Mouse (Mus musculus) forebrain, postnatal 0 days (tissue): ENCODE measurements around the gene Hist1h3g. TPM values are rescaled to one million over a fixed set of nuclear protein-coding genes. Genes with fewer than 3 reads are reported as not detected.

Experiments
- ATAC-seq: fragments of 200-750 bp; cut with Nextera tagmentation; 2 replicates; pipeline ENCODE4 v1.8.0; 2017; ENCODE audit warnings: mild to moderate bottlenecking, moderate library complexity
- DNase-seq: peaks from one replicate; pipeline ENCODE4 v3.0.0-alpha.2; 2015
- H3K27ac ChIP-seq: fragments of 300-500 bp; sonication (generic); 2 replicates; pipeline ENCODE4 v1.5.1; 2014; ENCODE audit warnings: low read depth, mild to moderate bottlenecking, antibody characterized with exemption, low read length, moderate library complexity, mixed read lengths
- H3K27me3 ChIP-seq: fragments of 300-500 bp; sonication (generic); 2 replicates; pipeline ENCODE4 v1.6.1; 2014; ENCODE audit warnings: mild to moderate bottlenecking, low read length, mixed read lengths; ENCODE audit not compliant: insufficient read depth
- H3K36me3 ChIP-seq: fragments of 300-500 bp; sonication (generic); 2 replicates; pipeline ENCODE4 v1.6.1; 2014; ENCODE audit warnings: mild to moderate bottlenecking, moderate library complexity; ENCODE audit not compliant: insufficient read depth
- H3K4me1 ChIP-seq: fragments of 300-500 bp; sonication (generic); 2 replicates; pipeline ENCODE4 v1.6.1; 2014; ENCODE audit warnings: antibody characterized with exemption; ENCODE audit not compliant: insufficient read depth
- H3K4me2 ChIP-seq: fragments of 300-500 bp; sonication (generic); 2 replicates; pipeline ENCODE4 v1.6.1; 2014; ENCODE audit warnings: low read depth, mild to moderate bottlenecking, moderate library complexity
- H3K4me3 ChIP-seq: fragments of 300-500 bp; sonication (generic); 2 replicates; pipeline ENCODE4 v1.5.1; 2014; ENCODE audit warnings: low read depth, low read length, mixed read lengths
- H3K9ac ChIP-seq: fragments of 300-500 bp; sonication (generic); 2 replicates; pipeline ENCODE4 v1.6.1; 2014; ENCODE audit warnings: mild to moderate bottlenecking
- H3K9me3 ChIP-seq: fragments of 300-500 bp; sonication (generic); 2 replicates; pipeline ENCODE4 v1.6.1; 2016; ENCODE audit warnings: low read length
- CTCF ChIP-seq: sonication (generic); IDR thresholded peaks from 2 replicates; pipeline ENCODE4 v1.5.1; 2016; ENCODE audit warnings: antibody characterized with exemption, control low read depth, low read depth
- WGBS: fragments of 180-500 bp; shearing (Covaris S2); extraction: QIAGEN DNeasy Blood & Tissue Kit; methylation state at CpG from one replicate; pipeline ENCODE4 v1.1.7; 2014; 5-methylcytosine and 5-hydroxymethylcytosine counted together
- polyA plus RNA-seq: library from polyadenylated mRNA; unstranded; fragments of >200 nt; fragmentation: Nextera tagmentation; extraction: Ambion mirVana; gene quantifications from 2 replicates; pipeline ENCODE4 v1.2.1, GENCODE M21; 2015
- total RNA-seq: library from RNA; depleted of rRNA; stranded (reverse); fragments of >200 nt; gene quantifications from 2 replicates; pipeline ENCODE4 v1.2.3, GENCODE M21; 2014

Hist1h3g gene
- total and polyA plus RNA-seq, 2 experiments from 2014 or later, result 0.50 to 116 TPM

DNA sequence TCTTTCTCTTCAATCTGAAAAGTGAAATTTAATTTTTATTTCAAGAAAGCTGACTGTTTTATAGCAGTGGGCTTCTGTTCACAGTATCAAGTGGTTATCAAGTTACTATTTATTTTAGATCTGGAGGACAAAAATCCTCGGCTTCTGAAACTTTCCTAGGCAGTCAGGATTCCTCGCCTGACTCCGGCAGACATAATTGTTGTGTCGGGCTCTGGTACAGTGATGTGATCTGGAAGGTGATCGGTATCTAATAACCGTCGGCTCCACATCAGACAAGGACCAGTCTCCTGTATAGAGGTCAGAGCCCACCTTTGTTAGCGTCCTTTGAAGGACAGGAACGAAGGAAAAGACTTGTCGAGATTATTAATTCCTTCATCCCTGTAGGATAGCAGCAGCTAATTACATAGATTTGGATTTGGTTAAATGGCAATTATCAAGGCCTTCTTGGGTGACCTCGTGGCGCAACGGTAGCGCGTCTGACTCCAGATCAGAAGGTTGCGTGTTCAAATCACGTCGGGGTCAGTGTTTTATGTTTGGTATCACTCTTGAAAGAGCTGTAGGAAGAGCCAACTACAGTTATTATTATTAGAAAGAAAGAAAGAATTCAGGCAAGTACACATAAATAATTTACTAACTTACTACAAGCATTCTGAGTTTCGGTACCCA is 37.4 kb upstream of the Hist1h3g start:
- H3K9ac ChIP-seq, result no peak overlapping the region
- peak; percentile 52 for DNase-seq
- H3K4me3 ChIP-seq, result peak overlapping the region; percentile 18
- H3K9me3 ChIP-seq, result no peaks in the 10 kb centered on the region
- H3K4me2 ChIP-seq, result peak overlapping the region; percentile 45
- H3K4me1 ChIP-seq, result no peaks in the 10 kb centered on the region
- H3K36me3 ChIP-seq, result no peaks in the 10 kb centered on the region
- WGBS, result 9% methylated on average over 19 of the region's 19 CpGs
- 0 out of 2 replicates have a peak, but pooled peaks have one; percentile 12 for ATAC-seq
- H3K27me3 ChIP-seq, result peaks cover 11% of the 10 kb centered on the region; the same call in 1 of the 2 replicates
- H3K27ac ChIP-seq, result no peak overlapping the region
- TF ChIP-seq CTCF, result no peak

- WGBS, result 6% methylated on average over 10 of the region's 10 CpGs
- H3K27ac ChIP-seq, result no peak overlapping the region
- H3K4me3 ChIP-seq, result peak overlapping the region; percentile 18
- H3K4me2 ChIP-seq, result peak overlapping the region; percentile 45
- TF ChIP-seq CTCF, result no peak
- peaks cover 11% of the 10 kb centered on the region; the same call in 1 of the 2 replicates for H3K27me3 ChIP-seq
- H3K36me3 ChIP-seq, result no peaks in the 10 kb centered on the region
- ATAC-seq, result no peak
- H3K4me1 ChIP-seq, result no peaks in the 10 kb centered on the region
- H3K9ac ChIP-seq, result no peak overlapping the region
- DNase-seq, result no peak
- H3K9me3 ChIP-seq, result no peaks in the 10 kb centered on the region
These were observed 36.6 kb upstream of the Hist1h3g start for GRCm38 (mm10) chr13:23498653-23499052.

DNA sequence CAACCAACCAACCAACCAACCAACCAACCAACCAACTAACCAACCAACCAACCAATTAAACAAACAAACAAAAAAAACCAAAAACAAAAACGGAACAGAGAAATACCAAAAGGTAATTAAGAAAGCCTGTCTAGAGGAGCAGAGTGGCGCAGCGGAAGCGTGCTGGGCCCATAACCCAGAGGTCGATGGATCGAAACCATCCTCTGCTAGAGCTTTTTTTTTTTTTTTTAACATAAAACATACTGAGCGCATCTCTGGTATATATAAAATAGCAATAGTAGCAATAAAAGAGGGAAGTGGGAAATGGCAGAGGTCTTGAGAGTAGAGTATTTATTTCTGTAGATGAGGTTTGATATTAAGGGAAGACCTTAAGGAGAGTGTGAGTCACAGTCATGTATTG is 35.3 kb upstream of the Hist1h3g start:
- H3K4me1 ChIP-seq, result no peaks in the 10 kb centered on the region
- DNase-seq (no peak), ATAC-seq (no peak)
- no peak for TF ChIP-seq CTCF
- H3K4me3 ChIP-seq, result no peak overlapping the region
- no peak overlapping the region for H3K27ac ChIP-seq
- H3K4me2 ChIP-seq, result no peak overlapping the region
- H3K36me3 ChIP-seq, result no peaks in the 10 kb centered on the region
- H3K9ac ChIP-seq, result no peak overlapping the region
- peaks cover 11% of the 10 kb centered on the region; the same call in 1 of the 2 replicates for H3K27me3 ChIP-seq
- WGBS, result 22% methylated on average over 7 of the region's 7 CpGs
- H3K9me3 ChIP-seq, result no peaks in the 10 kb centered on the region

GRCm38 (mm10) chr13:23500424-23501200 is 34.6 kb upstream of the Hist1h3g start:
- Histone ChIP-seq H3K27me3 (peaks cover 11% of the 10 kb centered on the region; the same call in 1 of the 2 replicates), H3K4me1 (no peaks in the 10 kb centered on the region; the same call in 1 of the 2 replicates), H3K36me3 (no peaks in the 10 kb centered on the region), H3K4me2 (no peak overlapping the region), H3K9me3 (no peaks in the 10 kb centered on the region), H3K27ac (no peak overlapping the region), H3K4me3 (no peak overlapping the region), H3K9ac (no peak overlapping the region)
- DNase-seq (peak; percentile 72), ATAC-seq (peak; percentile 51; the same call in 1 of the 2 replicates)
- no peak for TF ChIP-seq CTCF
- WGBS, result 3% methylated on average over 17 of the region's 17 CpGs

- no peak for ATAC-seq
- no peaks in the 10 kb centered on the region for H3K9me3 ChIP-seq
- WGBS, result 22% methylated on average over 5 of the region's 5 CpGs
These were observed 33.7 kb upstream of the Hist1h3g start for GRCm38 (mm10) chr13:23501511-23501910.

DNA sequence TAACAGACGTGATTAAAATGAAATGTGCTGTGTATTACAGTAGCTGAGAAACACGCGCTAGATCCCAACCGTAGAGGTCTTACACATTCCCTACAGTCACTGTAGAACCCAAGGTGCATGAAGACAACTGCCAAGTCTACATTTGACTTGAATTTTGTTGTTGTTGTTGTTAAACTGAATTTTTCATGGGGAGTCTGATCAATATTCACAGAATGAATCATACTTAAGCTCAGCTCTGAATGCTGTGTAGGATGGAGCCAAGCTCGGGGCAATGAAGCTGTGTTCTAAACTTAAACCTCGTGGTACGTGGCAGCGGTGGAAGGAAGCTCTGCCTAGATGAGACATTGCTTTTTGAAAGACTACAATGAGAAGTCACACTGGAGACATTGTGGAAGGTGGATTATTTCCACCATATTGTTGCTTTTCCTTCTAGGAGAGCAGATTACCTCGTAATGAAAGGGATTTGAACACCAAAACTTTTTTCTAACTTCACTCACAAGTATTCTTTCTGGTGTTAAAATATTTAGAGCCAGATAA is 33.1 kb upstream of the Hist1h3g start:
- Histone ChIP-seq H3K36me3 (no peaks in the 10 kb centered on the region), H3K27me3 (peaks cover 11% of the 10 kb centered on the region; the same call in 1 of the 2 replicates)

More at GRCm38 (mm10) chr13:23501511-23501910, 33.7 kb upstream of the Hist1h3g start:
- Histone ChIP-seq H3K36me3 (no peaks in the 10 kb centered on the region), H3K9ac (no peak overlapping the region), H3K4me1 (no peaks in the 10 kb centered on the region; the same call in 1 of the 2 replicates), H3K4me2 (0 out of 2 replicates have a peak overlapping the region, but pooled peaks have one; percentile 4), H3K4me3 (no peak overlapping the region), H3K27me3 (peaks cover 11% of the 10 kb centered on the region; the same call in 1 of the 2 replicates), H3K27ac (no peak overlapping the region)
- no peak for TF ChIP-seq CTCF
- no peak for DNase-seq

More for the DNA sequence above, 33.1 kb upstream of the Hist1h3g start:
- H3K4me3 ChIP-seq, result no peak overlapping the region
- no peak for TF ChIP-seq CTCF
- no peak overlapping the region for H3K27ac ChIP-seq
- no peaks in the 10 kb centered on the region; the same call in 1 of the 2 replicates for H3K4me1 ChIP-seq
- DNase-seq (no peak), ATAC-seq (no peak)
- H3K9ac ChIP-seq, result no peak overlapping the region
- 0 out of 2 replicates have a peak overlapping the region, but pooled peaks have one; percentile 4 for H3K4me2 ChIP-seq
- H3K9me3 ChIP-seq, result no peaks in the 10 kb centered on the region
- 33% methylated on average over 9 of the region's 9 CpGs for WGBS
